Mouse (Mus musculus) heart, adult 2 months (tissue): ENCODE measurements around the gene Shroom3.

Experiments
- CTCF ChIP-seq: fragments of 200-600 bp; IDR thresholded peaks from 2 replicates; pipeline ENCODE4 v1.8.1; 2022; ENCODE audit warnings: antibody characterized with exemption, mild to moderate bottlenecking, moderate library complexity
- EP300 ChIP-seq: fragments of 200-500 bp; IDR thresholded peaks from 2 replicates; pipeline ENCODE4 v1.6.1; 2011; ENCODE audit warnings: low read depth, low read length, control low read depth; ENCODE audit not compliant: insufficient read depth
- POLR2A ChIP-seq: fragments of 200-500 bp; IDR thresholded peaks from 2 replicates; pipeline ENCODE4 v1.6.1; 2011; ENCODE audit warnings: mild to moderate bottlenecking, low read depth, low read length, control low read depth; ENCODE audit not compliant: insufficient read depth

DNA sequence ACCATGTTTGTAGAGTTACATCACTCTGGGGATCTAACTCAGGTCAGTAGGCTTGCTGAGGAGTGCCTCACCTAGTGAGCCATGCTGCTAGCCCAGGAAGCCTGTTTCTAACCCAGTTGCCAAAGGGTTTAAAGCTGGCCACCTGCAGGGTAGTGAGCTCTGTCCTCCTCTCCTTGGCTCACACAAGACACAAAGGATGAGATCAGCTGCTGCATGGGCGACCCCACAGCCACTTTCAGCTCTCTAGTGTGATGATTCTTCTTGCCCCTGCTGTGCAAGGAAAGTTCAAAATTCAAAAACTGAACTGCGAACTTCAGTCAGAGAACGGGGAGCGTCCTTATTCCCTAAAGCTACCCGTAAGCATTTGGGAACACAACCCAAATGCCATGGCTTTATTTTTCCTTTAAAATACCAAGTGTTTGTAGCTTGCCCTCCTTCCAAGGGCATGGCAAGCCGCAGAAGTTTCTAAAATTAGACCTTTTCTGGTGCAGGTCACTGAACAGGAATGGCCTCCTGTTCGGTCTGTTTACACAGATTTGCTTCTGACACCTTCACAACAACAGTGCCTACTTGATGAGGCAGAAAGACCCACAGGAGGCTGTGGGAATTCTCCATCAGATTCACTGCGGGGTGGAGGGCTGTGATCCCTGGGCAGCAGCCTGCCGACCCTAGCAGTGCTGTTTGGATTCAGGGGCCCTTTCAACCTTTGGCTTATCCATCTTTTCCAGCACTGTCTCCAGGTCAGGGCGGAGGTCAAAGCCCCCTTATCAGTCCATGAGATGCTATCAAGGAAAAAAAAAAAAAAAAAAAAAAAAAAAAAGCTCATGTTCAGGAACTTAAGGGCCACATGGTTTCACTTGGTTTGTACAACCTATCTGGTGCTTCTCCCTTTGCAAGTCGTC lies 113.1 kb downstream of the Shroom3 start:
- TF ChIP-seq POLR2A: no peak
- no peak for TF ChIP-seq CTCF
- TF ChIP-seq EP300: no peak
